8 mouse cellular contexts compared by ENCODE assay signal in the genomic region with DNA sequence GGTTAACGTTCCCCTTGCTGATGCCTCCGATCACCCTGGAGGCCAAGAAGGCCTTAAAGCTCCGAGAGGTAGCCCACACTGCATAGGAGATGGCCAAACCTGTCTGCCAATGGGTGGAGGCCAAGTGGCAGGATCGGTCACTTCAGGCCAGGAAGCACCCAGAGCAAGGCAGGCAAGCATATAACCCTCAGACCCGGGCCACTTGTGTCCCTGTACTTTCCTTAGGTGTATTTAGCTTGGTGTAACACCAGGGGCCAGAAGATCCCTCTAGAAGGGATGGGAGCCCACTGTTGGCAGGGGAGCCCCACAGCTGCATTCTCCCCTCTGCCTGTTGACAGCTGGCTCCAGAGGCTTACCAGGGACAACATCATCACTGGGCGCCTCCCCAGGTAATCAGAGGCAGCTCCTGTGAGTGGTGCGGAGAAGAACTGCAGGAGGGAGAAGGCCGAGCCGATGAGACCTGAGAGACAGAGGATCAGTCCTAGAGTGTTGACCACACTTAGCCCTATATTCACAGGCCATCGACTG. TPM values are rescaled to one million over a fixed set of nuclear protein-coding genes. Genes with fewer than 3 reads are reported as not detected.
A peak's percentile ranks its signal among the peaks of the same experiment; 100 is the strongest.
DNase-seq lines count a peak whose midpoint lies in the region; ATAC-seq lines count a peak whose summit lies in the region.

No protein-coding gene starts in this region.

- peak overlapping the region; percentile 91 for H3K4me2 ChIP-seq in kidney, embryonic 16.5 days (replicated peaks; ENCODE audit: low read depth, low read length)
- H3K4me2 ChIP-seq in forebrain, embryonic 13.5 days: peak overlapping the region; percentile 91
- peak overlapping the region; percentile 89 for H3K4me2 ChIP-seq in limb, embryonic 15.5 days
- H3K4me2 ChIP-seq in stomach, embryonic 14.5 days (replicated peaks; ENCODE audit: low read depth, low read length): peak overlapping the region; percentile 87

- no peaks in the 10 kb centered on the region for H3K9me3 ChIP-seq in kidney, embryonic 16.5 days (ENCODE audit: low read length)
- H3K9me3 ChIP-seq in forebrain, embryonic 13.5 days (replicated peaks): no peaks in the 10 kb centered on the region
- no peaks in the 10 kb centered on the region for H3K9me3 ChIP-seq in limb, embryonic 15.5 days
- no peaks in the 10 kb centered on the region for H3K9me3 ChIP-seq in stomach, embryonic 14.5 days (ENCODE audit: control insufficient read depth, low read depth, low read length)

- H3K4me1 ChIP-seq in kidney, embryonic 16.5 days (ENCODE audit: insufficient read depth, low read length): peaks cover 11% of the 10 kb centered on the region
- peaks cover 23% of the 10 kb centered on the region for H3K4me1 ChIP-seq in forebrain, embryonic 13.5 days
- peaks cover 32% of the 10 kb centered on the region for H3K4me1 ChIP-seq in limb, embryonic 15.5 days
- H3K4me1 ChIP-seq in stomach, embryonic 14.5 days (ENCODE audit: control insufficient read depth, insufficient read depth, low read length): peaks cover 8% of the 10 kb centered on the region; the same call in 1 of the 2 replicates

- no peak for DNase-seq in kidney, adult 11 months
- peak; percentile 15 for DNase-seq in MEL-GATA-1-ER (ENCODE audit: extremely low read depth, low read depth)
- no peak for DNase-seq in T-cell, adult 2 months (ENCODE audit: low spot score)
- DNase-seq in right cerebral cortex, adult 18-20 months: no peak

- H3K4me3 ChIP-seq in kidney, embryonic 16.5 days (ENCODE audit: low read length): peak overlapping the region; percentile 66
- peak overlapping the region; percentile 61 for H3K4me3 ChIP-seq in forebrain, embryonic 13.5 days
- peak overlapping the region; percentile 69 for H3K4me3 ChIP-seq in limb, embryonic 15.5 days
- peak overlapping the region; percentile 73 for H3K4me3 ChIP-seq in stomach, embryonic 14.5 days (ENCODE audit: low read depth, low read length)

- no peaks in the 10 kb centered on the region for H3K27me3 ChIP-seq in kidney, embryonic 16.5 days (ENCODE audit: insufficient read depth, low read length)
- no peaks in the 10 kb centered on the region for H3K27me3 ChIP-seq in forebrain, embryonic 13.5 days
- H3K27me3 ChIP-seq in limb, embryonic 15.5 days: no peaks in the 10 kb centered on the region
- H3K27me3 ChIP-seq in stomach, embryonic 14.5 days (ENCODE audit: control insufficient read depth, insufficient read depth, low read length): no peaks in the 10 kb centered on the region

- peaks cover 59% of the 10 kb centered on the region for H3K36me3 ChIP-seq in kidney, embryonic 16.5 days (ENCODE audit: insufficient read depth, low read length)
- H3K36me3 ChIP-seq in forebrain, embryonic 13.5 days (ENCODE audit: poor library complexity, severe bottlenecking): peaks cover 81% of the 10 kb centered on the region
- H3K36me3 ChIP-seq in limb, embryonic 15.5 days: peaks cover 82% of the 10 kb centered on the region
- peaks cover 62% of the 10 kb centered on the region for H3K36me3 ChIP-seq in stomach, embryonic 14.5 days (ENCODE audit: control insufficient read depth, insufficient read depth, low read length)

- H3K27ac ChIP-seq in kidney, embryonic 16.5 days (ENCODE audit: low read length): no peak overlapping the region
- peak overlapping the region; percentile 2; the same call in 1 of the 2 replicates for H3K27ac ChIP-seq in forebrain, embryonic 13.5 days
- H3K27ac ChIP-seq in limb, embryonic 15.5 days: peak overlapping the region; percentile 43
- H3K27ac ChIP-seq in stomach, embryonic 14.5 days (ENCODE audit: low read length): no peak overlapping the region

- peak overlapping the region; percentile 79 for H3K9ac ChIP-seq in kidney, embryonic 16.5 days (replicated peaks; ENCODE audit: low read length)
- peak overlapping the region; percentile 81 for H3K9ac ChIP-seq in forebrain, embryonic 13.5 days
- H3K9ac ChIP-seq in limb, embryonic 15.5 days: 0 out of 2 replicates have a peak overlapping the region, but pooled peaks have one; percentile 61
- peak overlapping the region; percentile 63; the same call in 1 of the 2 replicates for H3K9ac ChIP-seq in stomach, embryonic 14.5 days (replicated peaks; ENCODE audit: low read depth, low read length)

- no peak for ATAC-seq in kidney, embryonic 16.5 days (ENCODE audit: low FRiP score, low TSS enrichment)
- no peak for ATAC-seq in forebrain, embryonic 13.5 days
- no peak for ATAC-seq in limb, embryonic 15.5 days (ENCODE audit: insufficient number of reproducible peaks, low FRiP score, low TSS enrichment, low read depth)
- ATAC-seq in stomach, embryonic 14.5 days (ENCODE audit: insufficient number of reproducible peaks, insufficient read depth, low FRiP score, low read depth): no peak

- WGBS in kidney, embryonic 16.5 days: 61% methylated on average over 10 of the region's 10 CpGs
- WGBS in forebrain, embryonic 13.5 days: 64% methylated on average over 10 of the region's 10 CpGs
- WGBS in limb, embryonic 15.5 days: 60% methylated on average over 10 of the region's 10 CpGs
- WGBS in stomach, embryonic 14.5 days: 59% methylated on average over 10 of the region's 10 CpGs

RNA-seq across cellular contexts. Expression of gene Mfsd10, which starts 1.3 kb away (rescaled TPM):
- polyA plus RNA-seq in kidney, embryonic 16.5 days (2015; fragmentation: Nextera tagmentation; extraction: Ambion mirVana): 154 and 156 TPM in 2 replicates
- polyA plus RNA-seq in forebrain, embryonic 13.5 days (2015; fragmentation: Nextera tagmentation; extraction: Ambion mirVana): 86.9 and 99.0 TPM in 2 replicates
- polyA plus RNA-seq in limb, embryonic 15.5 days (2015; fragmentation: Nextera tagmentation; extraction: Ambion mirVana): 134 and 148 TPM in 2 replicates
- 140 and 141 TPM in 2 replicates for polyA plus RNA-seq in stomach, embryonic 14.5 days (2014; fragmentation: Nextera tagmentation; extraction: Ambion mirVana)

RNA-seq across cellular contexts. Expression of gene Nop14, which starts 24.2 kb away (rescaled TPM):
- polyA plus RNA-seq in kidney, embryonic 16.5 days (2015; fragmentation: Nextera tagmentation; extraction: Ambion mirVana): 24.5 and 24.8 TPM in 2 replicates
- 23.3 and 24.6 TPM in 2 replicates for polyA plus RNA-seq in forebrain, embryonic 13.5 days (2015; fragmentation: Nextera tagmentation; extraction: Ambion mirVana)
- polyA plus RNA-seq in limb, embryonic 15.5 days (2015; fragmentation: Nextera tagmentation; extraction: Ambion mirVana): 24.5 and 27.1 TPM in 2 replicates
- polyA plus RNA-seq in stomach, embryonic 14.5 days (2014; fragmentation: Nextera tagmentation; extraction: Ambion mirVana): 27.1 and 29.1 TPM in 2 replicates

RNA-seq across cellular contexts. Expression of gene Grk4, which starts 24.4 kb away (rescaled TPM):
- polyA plus RNA-seq in kidney, embryonic 16.5 days (2015; fragmentation: Nextera tagmentation; extraction: Ambion mirVana): 2.3 and 2.7 TPM in 2 replicates
- 1.0 and 1.3 TPM in 2 replicates for polyA plus RNA-seq in forebrain, embryonic 13.5 days (2015; fragmentation: Nextera tagmentation; extraction: Ambion mirVana)
- 2.4 and 3.4 TPM in 2 replicates for polyA plus RNA-seq in limb, embryonic 15.5 days (2015; fragmentation: Nextera tagmentation; extraction: Ambion mirVana)
- 1.9 and 2.8 TPM in 2 replicates for polyA plus RNA-seq in stomach, embryonic 14.5 days (2014; fragmentation: Nextera tagmentation; extraction: Ambion mirVana)

Comparison
In these comparisons a context has a peak if more than half of its experiments do, and no peak if none do; other contexts are left out.
1. H3K27ac ChIP-seq: peak in forebrain, embryonic 13.5 days (single experiment) and limb, embryonic 15.5 days (single experiment); none in kidney, embryonic 16.5 days (single experiment) and stomach, embryonic 14.5 days (single experiment).
2. Peak in every context shown above with its lines, with median percentiles within 50 percentile points of each other: H3K4me2 ChIP-seq, H3K4me3 ChIP-seq and H3K9ac ChIP-seq.